Mouse (Mus musculus): Measurements from ENCODE around the gene Mthfr.

Mthfr gene

GRCm38 (mm10) chr4:148089166-148089565, 50.3 kb downstream of the Mthfr start:
- DNase-seq (ENCODE audit: low spot score), result no peak

- DNase-seq (ENCODE audit: low spot score), result no peak
Measured at GRCm38 (mm10) chr4:148091181-148091580, 52.3 kb downstream of the Mthfr start.

- no peak for DNase-seq (ENCODE audit: low spot score)
Measured at GRCm38 (mm10) chr4:148092551-148093271, 53.8 kb downstream of the Mthfr start.

- DNase-seq (ENCODE audit: low spot score), result no peak
Measured at GRCm38 (mm10) chr4:148094161-148094560, 55.3 kb downstream of the Mthfr start.

GRCm38 (mm10) chr4:148095081-148095480, 56.2 kb downstream of the Mthfr start:
- DNase-seq (ENCODE audit: low spot score), result no peak

GRCm38 (mm10) chr4:148097936-148098335, 59.1 kb downstream of the Mthfr start:
- DNase-seq (ENCODE audit: low spot score), result no peak

- no peak for DNase-seq (ENCODE audit: low spot score)
Measured at GRCm38 (mm10) chr4:148098666-148099065, 59.8 kb downstream of the Mthfr start.

- DNase-seq (ENCODE audit: low spot score), result peak; percentile 32
Measured at GRCm38 (mm10) chr4:148101801-148102527, 63.1 kb downstream of the Mthfr start.

- DNase-seq (ENCODE audit: low spot score), result no peak
Measured at GRCm38 (mm10) chr4:148104146-148104545, 65.3 kb downstream of the Mthfr start.

GRCm38 (mm10) chr4:148107621-148108291, 68.9 kb downstream of the Mthfr start:
- no peak for DNase-seq (ENCODE audit: low spot score)

- DNase-seq (ENCODE audit: low spot score), result no peak
Measured at GRCm38 (mm10) chr4:148108565-148109100, 69.8 kb downstream of the Mthfr start.
